Mouse (Mus musculus): ENCODE data around the gene Ggt5. TPM values are rescaled to one million over a fixed set of nuclear protein-coding genes. Genes with fewer than 3 reads are reported as not detected.
A peak's percentile ranks its signal among the peaks of the same experiment; 100 is the strongest.
"Not testable (repeated sequence)": the region's sequence is repeated elsewhere in the genome, so short reads cannot be mapped to it uniquely, and the experiment has no call there.

Gene Ggt5
- polyA plus RNA-seq, 1 experiment from 2014 or later: 2.2 TPM

- peaks cover 44% of the 10 kb centered on the region for H3K4me1 ChIP-seq
- H3K4me3 ChIP-seq (replicated peaks): peak within 1 kb of the TSS; percentile 74
- peaks cover 10% of the 10 kb centered on the region; the same call in 1 of the 2 replicates for H3K27me3 ChIP-seq (replicated peaks)
- peak within 1 kb of the TSS; percentile 91 for H3K9ac ChIP-seq (replicated peaks)
- ATAC-seq (ENCODE audit: low FRiP score): peak; percentile 67
- no peaks in the 10 kb centered on the region for H3K9me3 ChIP-seq (replicated peaks)
- peak within 1 kb of the TSS; percentile 96 for H3K27ac ChIP-seq (replicated peaks)
- peak within 1 kb of the TSS; percentile 82 for H3K4me2 ChIP-seq
- WGBS: under 1% methylated on average over 54 of the region's 75 CpGs
- H3K36me3 ChIP-seq: peaks cover 20% of the 10 kb centered on the region
These were observed 29.2 kb upstream of the Ggt5 start, which contains the start of gene Lrrc75b for GRCm38 (mm10) chr10:75559676-75560548. Lrrc75b (minus strand) TSS chr10:75560330.

GRCm38 (mm10) chr10:75560549-75560899, 28.6 kb upstream of the Ggt5 start:
- peak; percentile 27 for ATAC-seq (ENCODE audit: low FRiP score)
- Histone ChIP-seq H3K4me1 (peaks cover 44% of the 10 kb centered on the region), H3K36me3 (peaks cover 14% of the 10 kb centered on the region), H3K4me3 (replicated peaks) (peak overlapping the region; percentile 74), H3K27me3 (replicated peaks) (peaks cover 13% of the 10 kb centered on the region; the same call in 1 of the 2 replicates), H3K9me3 (replicated peaks) (no peaks in the 10 kb centered on the region), H3K9ac (replicated peaks) (peak overlapping the region; percentile 91), H3K4me2 (peak overlapping the region; percentile 82), H3K27ac (replicated peaks) (peak overlapping the region; percentile 96)
- WGBS: 10% methylated on average over 6 of the region's 6 CpGs

GRCm38 (mm10) chr10:75561071-75561654, 28.0 kb upstream of the Ggt5 start, which contains the start of gene Ggt1:
Ggt1 (plus strand) TSS chr10:75561604.
- Histone ChIP-seq H3K4me1 (peaks cover 44% of the 10 kb centered on the region), H3K27me3 (replicated peaks) (peaks cover 13% of the 10 kb centered on the region; the same call in 1 of the 2 replicates), H3K4me2 (peak within 1 kb of the TSS; percentile 82), H3K9ac (replicated peaks) (peak within 1 kb of the TSS; percentile 91), H3K27ac (replicated peaks) (peak within 1 kb of the TSS; percentile 96), H3K4me3 (replicated peaks) (peak within 1 kb of the TSS; percentile 74), H3K36me3 (peaks cover 9% of the 10 kb centered on the region), H3K9me3 (replicated peaks) (no peaks in the 10 kb centered on the region)
- ATAC-seq (ENCODE audit: low FRiP score): no peak
- WGBS: 61% methylated on average over 10 of the region's 10 CpGs

GRCm38 (mm10) chr10:75562596-75562995, 26.5 kb upstream of the Ggt5 start:
- Histone ChIP-seq H3K4me1 (peaks cover 31% of the 10 kb centered on the region), H3K27ac (replicated peaks) (no peak overlapping the region), H3K27me3 (replicated peaks) (peaks cover 13% of the 10 kb centered on the region; the same call in 1 of the 2 replicates), H3K36me3 (no peaks in the 10 kb centered on the region), H3K9ac (replicated peaks) (no peak overlapping the region), H3K4me3 (replicated peaks) (no peak overlapping the region), H3K9me3 (replicated peaks) (no peaks in the 10 kb centered on the region), H3K4me2 (no peak overlapping the region)
- ATAC-seq (ENCODE audit: low FRiP score): no peak
- WGBS: 87% methylated on average over 8 of the region's 8 CpGs

GRCm38 (mm10) chr10:75564687-75565265, 24.4 kb upstream of the Ggt5 start:
- Histone ChIP-seq H3K9ac (replicated peaks) (no peak overlapping the region), H3K27ac (replicated peaks) (no peak overlapping the region), H3K36me3 (no peaks in the 10 kb centered on the region), H3K4me3 (replicated peaks) (no peak overlapping the region), H3K27me3 (replicated peaks) (peaks cover 17% of the 10 kb centered on the region; the same call in 1 of the 2 replicates), H3K4me2 (no peak overlapping the region), H3K4me1 (peaks cover 19% of the 10 kb centered on the region), H3K9me3 (replicated peaks) (no peaks in the 10 kb centered on the region)
- WGBS: 87% methylated on average over 12 of the region's 12 CpGs
- no peak for ATAC-seq (ENCODE audit: low FRiP score)

GRCm38 (mm10) chr10:75565436-75565835, 23.7 kb upstream of the Ggt5 start:
- Histone ChIP-seq H3K4me1 (peaks cover 14% of the 10 kb centered on the region), H3K9ac (replicated peaks) (no peak overlapping the region), H3K36me3 (no peaks in the 10 kb centered on the region), H3K27me3 (replicated peaks) (peaks cover 17% of the 10 kb centered on the region; the same call in 1 of the 2 replicates), H3K4me2 (no peak overlapping the region), H3K4me3 (replicated peaks) (no peak overlapping the region), H3K27ac (replicated peaks) (no peak overlapping the region), H3K9me3 (replicated peaks) (no peaks in the 10 kb centered on the region)
- no peak for ATAC-seq (ENCODE audit: low FRiP score)
- 76% methylated on average over 6 of the region's 6 CpGs for WGBS

- Histone ChIP-seq H3K9ac (replicated peaks) (no peak overlapping the region), H3K9me3 (replicated peaks) (no peaks in the 10 kb centered on the region)
These were observed 23.2 kb upstream of the Ggt5 start for GRCm38 (mm10) chr10:75565906-75566305.

GRCm38 (mm10) chr10:75566321-75566720, 22.8 kb upstream of the Ggt5 start:
- H3K4me1 ChIP-seq: peaks cover 5% of the 10 kb centered on the region
- 83% methylated on average over 5 of the region's 5 CpGs for WGBS
- no peaks in the 10 kb centered on the region for H3K9me3 ChIP-seq (replicated peaks)
- no peak overlapping the region for H3K9ac ChIP-seq (replicated peaks)
- H3K27me3 ChIP-seq (replicated peaks): peaks cover 17% of the 10 kb centered on the region; the same call in 1 of the 2 replicates
- H3K36me3 ChIP-seq: no peaks in the 10 kb centered on the region
- ATAC-seq (ENCODE audit: low FRiP score): no peak
- H3K4me2 ChIP-seq: no peak overlapping the region
- no peak overlapping the region for H3K27ac ChIP-seq (replicated peaks)
- no peak overlapping the region for H3K4me3 ChIP-seq (replicated peaks)

More at GRCm38 (mm10) chr10:75565906-75566305, 23.2 kb upstream of the Ggt5 start:
- Histone ChIP-seq H3K4me3 (replicated peaks) (no peak overlapping the region), H3K27me3 (replicated peaks) (peaks cover 17% of the 10 kb centered on the region; the same call in 1 of the 2 replicates), H3K4me1 (peaks cover 9% of the 10 kb centered on the region), H3K36me3 (no peaks in the 10 kb centered on the region), H3K27ac (replicated peaks) (no peak overlapping the region), H3K4me2 (no peak overlapping the region)
- 77% methylated on average over 7 of the region's 7 CpGs for WGBS
- ATAC-seq (ENCODE audit: low FRiP score): no peak

- H3K4me1 ChIP-seq; H3K4me3 ChIP-seq (replicated peaks); ATAC-seq (ENCODE audit: low FRiP score); H3K36me3 ChIP-seq; H3K27ac ChIP-seq (replicated peaks); H3K4me2 ChIP-seq; H3K9me3 ChIP-seq (replicated peaks); H3K9ac ChIP-seq (replicated peaks): not testable (repeated sequence)
- WGBS: 87% methylated on average over 2 of the region's 2 CpGs
- H3K27me3 ChIP-seq (replicated peaks): peaks cover 16% of the 10 kb centered on the region; the same call in 1 of the 2 replicates
These were observed 22.4 kb upstream of the Ggt5 start for GRCm38 (mm10) chr10:75566765-75567164.

GRCm38 (mm10) chr10:75568029-75568428, 21.1 kb upstream of the Ggt5 start:
- WGBS: 45% methylated on average over 5 of the region's 5 CpGs
- no peak overlapping the region for H3K4me3 ChIP-seq (replicated peaks)
- no peaks in the 10 kb centered on the region for H3K9me3 ChIP-seq (replicated peaks)
- H3K27me3 ChIP-seq (replicated peaks): peaks cover 8% of the 10 kb centered on the region; the same call in 1 of the 2 replicates
- peaks cover 2% of the 10 kb centered on the region; the same call in 1 of the 2 replicates for H3K4me1 ChIP-seq
- H3K9ac ChIP-seq (replicated peaks): no peak overlapping the region
- no peaks in the 10 kb centered on the region for H3K36me3 ChIP-seq
- no peak for ATAC-seq (ENCODE audit: low FRiP score)
- H3K27ac ChIP-seq (replicated peaks): no peak overlapping the region
- H3K4me2 ChIP-seq: no peak overlapping the region

- Histone ChIP-seq H3K36me3 (no peaks in the 10 kb centered on the region), H3K9ac (replicated peaks) (no peak overlapping the region), H3K4me3 (replicated peaks) (no peak overlapping the region), H3K9me3 (replicated peaks) (no peaks in the 10 kb centered on the region), H3K4me1 (peaks cover 2% of the 10 kb centered on the region; the same call in 1 of the 2 replicates), H3K27me3 (replicated peaks) (peaks cover 8% of the 10 kb centered on the region; the same call in 1 of the 2 replicates), H3K4me2 (no peak overlapping the region), H3K27ac (replicated peaks) (no peak overlapping the region)
- 5% methylated on average over 11 of the region's 11 CpGs for WGBS
- no peak for ATAC-seq (ENCODE audit: low FRiP score)
These were observed 20.7 kb upstream of the Ggt5 start for GRCm38 (mm10) chr10:75568441-75568840.

Measured in neural tube, embryonic 15.5 days (tissue).